Mouse (Mus musculus) layer of hippocampus, postnatal 25 days (tissue): ENCODE data around the gene Prl3c1. TPM values are rescaled to one million over a fixed set of nuclear protein-coding genes. Genes with fewer than 3 reads are reported as not detected.
"Not testable (repeated sequence)": the region's sequence is repeated elsewhere in the genome, so short reads cannot be mapped to it uniquely, and the experiment has no call there.

ENCODE experiments used
- DNase-seq, 2 experiments: peaks; one replicate each; pipeline ENCODE4 v3.0.0; 2022; ENCODE audit warnings: mixed read lengths in 2 of 2, low spot score in 1 of 2; ENCODE audit errors: extremely low spot score in 1 of 2
- total RNA-seq, 2 experiments: library from RNA; stranded (reverse); gene quantifications; 2 replicates each; pipeline ENCODE4 v1.2.3; 2021

The Prl3c1 gene
- total RNA-seq = not detected

DNA sequence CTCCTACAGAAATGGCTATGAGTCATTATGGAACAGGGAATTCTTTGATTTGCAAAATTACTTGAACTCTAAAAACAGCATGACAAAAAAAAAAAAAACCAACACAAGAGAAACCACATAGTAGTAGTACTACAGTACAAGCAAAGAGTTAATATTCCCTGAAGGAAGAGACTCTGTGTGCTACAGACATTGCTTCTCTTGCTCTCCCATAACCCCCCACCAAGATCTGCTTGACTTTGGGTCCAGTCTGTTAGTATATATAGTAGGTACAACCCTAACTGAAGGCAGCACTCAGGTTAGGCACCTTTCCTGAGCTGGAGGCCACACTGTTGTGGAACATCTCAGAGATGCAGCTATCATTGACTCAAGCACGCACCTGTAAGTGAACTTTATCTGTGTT is at the start of gene Prl3c1:
Prl3c1 (plus strand) TSS at position 301 of the 400 bp plus-strand sequence.
- no peak for DNase-seq

DNA sequence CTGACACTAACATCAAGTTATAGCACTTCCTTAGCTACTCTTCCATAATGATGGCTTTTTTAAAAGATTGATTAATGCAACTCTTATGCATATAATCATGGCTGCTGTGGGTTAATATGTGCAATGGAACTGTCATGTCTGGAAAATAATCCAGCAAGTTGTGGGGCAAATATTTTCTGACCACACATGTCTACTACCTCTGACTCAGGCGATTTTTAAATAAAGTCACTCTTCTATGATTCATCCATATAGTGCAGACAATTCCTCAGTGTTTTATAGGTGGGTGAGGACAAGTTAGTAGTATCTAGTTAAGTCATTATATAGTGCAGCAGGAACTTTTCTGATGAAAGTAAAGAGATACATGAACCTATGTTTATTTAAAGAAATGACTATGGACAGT is 48.2 kb upstream of the Prl3c1 start:
- DNase-seq = no peak

DNA sequence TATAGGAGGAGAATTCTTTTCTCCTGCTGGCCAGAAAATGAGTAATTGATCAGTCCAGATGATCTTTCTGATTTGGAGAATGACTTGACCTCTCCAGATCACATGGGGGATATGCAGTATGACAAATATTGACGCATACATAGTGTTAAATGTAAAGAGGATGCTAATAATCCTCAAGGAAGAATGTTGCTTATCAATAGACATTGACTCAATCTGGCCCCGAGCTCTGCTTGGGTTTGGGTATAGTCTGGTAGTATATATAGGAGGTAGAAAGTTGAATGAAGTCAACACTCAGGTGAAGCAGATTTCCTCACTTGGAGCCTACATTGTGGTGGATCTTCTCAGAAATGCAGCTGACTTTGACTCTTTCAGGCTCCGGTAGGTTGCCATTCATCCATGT is 40.0 kb upstream of the Prl3c1 start, which contains the start of gene Prl3d3:
Prl3d3 (plus strand) TSS at position 301 of the 400 bp plus-strand sequence.
- DNase-seq = not testable (repeated sequence)

DNA sequence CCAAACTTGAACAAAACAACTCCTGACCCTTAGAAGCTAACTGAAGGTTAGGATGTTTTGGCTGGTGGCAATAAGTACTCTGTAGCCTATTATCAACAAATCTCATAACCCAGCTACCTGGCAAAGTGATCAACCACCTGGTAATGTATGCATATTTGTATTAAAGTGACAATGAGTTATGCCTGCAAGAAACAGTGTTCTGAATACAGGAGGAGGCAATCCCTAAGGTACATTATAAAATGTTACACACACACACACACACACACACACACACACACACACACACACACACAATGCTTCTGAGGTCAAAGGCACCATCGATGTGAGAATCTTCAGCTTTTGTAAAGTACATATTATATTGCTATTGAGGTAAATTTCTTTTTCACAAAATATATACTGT is 45.1 kb downstream of the Prl3c1 start, which contains the start of gene Prl3b1:
Prl3b1 (plus strand) TSS at position 301 of the 400 bp plus-strand sequence.
- DNase-seq = no peak

Other genes starting within 250 kb of the Prl3c1 start
- not detected for gene Prl, start 139.1 kb upstream of the Prl3c1 start, total RNA-seq
- gene Prl3d1, start 102.5 kb upstream of the Prl3c1 start, total RNA-seq = not detected
- not detected for gene Prl3d2, start 75.0 kb upstream of the Prl3c1 start, total RNA-seq
- not detected for gene Prl3d3, start 39.9 kb upstream of the Prl3c1 start, total RNA-seq
- not detected for gene Prl3b1, start 45.2 kb downstream of the Prl3c1 start, total RNA-seq
- gene Prl3a1, start 62.8 kb downstream of the Prl3c1 start, total RNA-seq = not detected
- not detected for gene Prl6a1, start 116.0 kb downstream of the Prl3c1 start, total RNA-seq
- gene Prl8a2, start 149.0 kb downstream of the Prl3c1 start, total RNA-seq = not detected
- not detected for gene Prl2b1, start 194.2 kb downstream of the Prl3c1 start, total RNA-seq
- not detected for gene Prl8a6, start 242.0 kb downstream of the Prl3c1 start, total RNA-seq